Mouse (Mus musculus): ENCODE measurements around the gene Mxra8. TPM values are rescaled to one million over a fixed set of nuclear protein-coding genes. Genes with fewer than 3 reads are reported as not detected.
A peak's percentile ranks its signal among the peaks of the same experiment; 100 is the strongest.

Mxra8 gene
- polyA plus RNA-seq (2015; fragmentation: Nextera tagmentation; extraction: Ambion mirVana) = 194 and 223 TPM in 2 replicates

GRCm38 (mm10) chr4:155839483-155839910 is at the start of gene Mxra8:
Gene Mxra8 (plus strand): TSS chr4:155839680.
- peak within 1 kb of the TSS; percentile 86 for H3K4me2 ChIP-seq
- peak within 1 kb of the TSS; percentile 60 for H3K4me3 ChIP-seq
- H3K36me3 ChIP-seq = peaks cover 12% of the 10 kb centered on the region
- H3K27ac ChIP-seq = peak within 1 kb of the TSS; percentile 95
- peak within 1 kb of the TSS; percentile 65 for H3K9ac ChIP-seq
- H3K4me1 ChIP-seq = peaks cover 47% of the 10 kb centered on the region
- no peaks in the 10 kb centered on the region for H3K9me3 ChIP-seq
- peak; percentile 94 for ATAC-seq (ENCODE audit: borderline replicate concordance, extremely low read depth, low FRiP score, low TSS enrichment)
- 3% methylated on average over 16 of the region's 16 CpGs for WGBS
- no peaks in the 10 kb centered on the region for H3K27me3 ChIP-seq

GRCm38 (mm10) chr4:155790021-155790489 is 49.4 kb upstream of the Mxra8 start, which contains the start of gene Ankrd65:
Gene Ankrd65 (plus strand): TSS chr4:155790439.
- H3K27ac ChIP-seq = no peak within 1 kb of the TSS
- H3K4me1 ChIP-seq = no peaks in the 10 kb centered on the region
- no peaks in the 10 kb centered on the region for H3K9me3 ChIP-seq
- no peak within 1 kb of the TSS for H3K4me3 ChIP-seq
- no peak within 1 kb of the TSS for H3K4me2 ChIP-seq
- H3K9ac ChIP-seq = no peak within 1 kb of the TSS
- H3K27me3 ChIP-seq = no peaks in the 10 kb centered on the region
- no peaks in the 10 kb centered on the region for H3K36me3 ChIP-seq
- ATAC-seq (ENCODE audit: borderline replicate concordance, extremely low read depth, low FRiP score, low TSS enrichment) = no peak
- WGBS = 78% methylated on average over 3 of the region's 3 CpGs

DNA sequence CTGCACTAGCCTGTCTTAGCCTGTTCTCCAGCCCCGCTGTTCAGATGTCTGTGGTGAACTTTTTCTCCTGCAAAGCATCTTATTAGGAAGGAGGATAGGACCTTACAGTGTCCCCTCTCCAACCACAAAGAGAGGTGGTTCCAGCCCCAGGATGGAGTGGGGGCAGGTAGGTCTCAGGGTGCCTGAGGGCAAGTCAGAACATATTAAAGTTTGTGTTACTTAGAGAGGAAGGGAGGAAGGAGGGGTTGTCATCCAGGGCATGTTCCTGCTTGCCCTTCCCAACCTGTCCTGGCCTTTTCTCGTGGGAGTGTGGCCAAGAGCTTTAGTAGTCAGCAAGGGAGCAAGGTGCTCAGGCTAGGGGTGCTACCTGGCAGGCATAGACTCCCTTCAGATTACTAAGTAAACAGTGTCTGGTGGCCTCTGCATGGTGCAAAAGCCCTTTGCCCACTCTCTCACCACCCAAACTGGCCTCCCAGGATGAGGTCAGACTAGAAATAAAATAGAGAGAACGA is 48.8 kb upstream of the Mxra8 start:
- H3K9me3 ChIP-seq = no peaks in the 10 kb centered on the region
- H3K27me3 ChIP-seq = no peaks in the 10 kb centered on the region
- H3K27ac ChIP-seq = no peak overlapping the region
- WGBS = 45% methylated on average over 3 of the region's 3 CpGs
- no peaks in the 10 kb centered on the region for H3K4me1 ChIP-seq
- H3K4me2 ChIP-seq = no peak overlapping the region
- no peak overlapping the region for H3K9ac ChIP-seq
- no peak overlapping the region for H3K4me3 ChIP-seq
- ATAC-seq (ENCODE audit: borderline replicate concordance, extremely low read depth, low FRiP score, low TSS enrichment) = no peak
- H3K36me3 ChIP-seq = no peaks in the 10 kb centered on the region

GRCm38 (mm10) chr4:155791240-155791933 is 48.1 kb upstream of the Mxra8 start:
- Histone ChIP-seq H3K4me1 (no peaks in the 10 kb centered on the region), H3K4me3 (no peak overlapping the region), H3K9me3 (no peaks in the 10 kb centered on the region), H3K36me3 (no peaks in the 10 kb centered on the region), H3K27me3 (no peaks in the 10 kb centered on the region), H3K9ac (no peak overlapping the region), H3K27ac (no peak overlapping the region), H3K4me2 (no peak overlapping the region)
- no peak for ATAC-seq (ENCODE audit: borderline replicate concordance, extremely low read depth, low FRiP score, low TSS enrichment)
- WGBS = 64% methylated on average over 24 of the region's 24 CpGs

- WGBS = 41% methylated on average over 2 of the region's 2 CpGs
- Histone ChIP-seq H3K27ac (no peak overlapping the region), H3K36me3 (no peaks in the 10 kb centered on the region), H3K4me2 (no peak overlapping the region), H3K4me3 (no peak overlapping the region), H3K4me1 (no peaks in the 10 kb centered on the region), H3K9me3 (no peaks in the 10 kb centered on the region), H3K9ac (no peak overlapping the region), H3K27me3 (no peaks in the 10 kb centered on the region)
- ATAC-seq (ENCODE audit: borderline replicate concordance, extremely low read depth, low FRiP score, low TSS enrichment) = no peak
These were observed 45.8 kb upstream of the Mxra8 start for GRCm38 (mm10) chr4:155793730-155794129.

DNA sequence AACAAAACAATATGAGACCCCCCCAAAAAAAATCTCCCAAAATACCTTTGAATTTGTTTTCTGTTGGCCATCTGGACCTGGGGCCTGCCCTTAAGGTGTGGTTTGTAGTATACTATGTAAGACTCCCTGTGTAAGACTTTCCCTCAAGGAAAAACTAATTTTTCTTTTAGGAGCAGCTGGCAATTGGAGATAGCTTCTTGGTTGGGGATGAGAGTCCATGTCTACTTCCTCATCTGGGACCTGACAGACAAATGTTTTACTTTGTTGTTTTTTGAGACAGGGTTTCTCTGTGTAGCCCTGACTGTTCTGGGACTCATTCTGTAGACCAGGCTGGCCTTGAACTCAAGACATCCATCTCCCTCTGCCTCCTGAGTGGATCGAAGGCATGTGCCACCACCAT is 37.4 kb upstream of the Mxra8 start:
- 89% methylated on average over 1 of the region's 1 CpGs for WGBS
- Histone ChIP-seq H3K4me1 (peaks cover 17% of the 10 kb centered on the region), H3K9ac (no peak overlapping the region)

DNA sequence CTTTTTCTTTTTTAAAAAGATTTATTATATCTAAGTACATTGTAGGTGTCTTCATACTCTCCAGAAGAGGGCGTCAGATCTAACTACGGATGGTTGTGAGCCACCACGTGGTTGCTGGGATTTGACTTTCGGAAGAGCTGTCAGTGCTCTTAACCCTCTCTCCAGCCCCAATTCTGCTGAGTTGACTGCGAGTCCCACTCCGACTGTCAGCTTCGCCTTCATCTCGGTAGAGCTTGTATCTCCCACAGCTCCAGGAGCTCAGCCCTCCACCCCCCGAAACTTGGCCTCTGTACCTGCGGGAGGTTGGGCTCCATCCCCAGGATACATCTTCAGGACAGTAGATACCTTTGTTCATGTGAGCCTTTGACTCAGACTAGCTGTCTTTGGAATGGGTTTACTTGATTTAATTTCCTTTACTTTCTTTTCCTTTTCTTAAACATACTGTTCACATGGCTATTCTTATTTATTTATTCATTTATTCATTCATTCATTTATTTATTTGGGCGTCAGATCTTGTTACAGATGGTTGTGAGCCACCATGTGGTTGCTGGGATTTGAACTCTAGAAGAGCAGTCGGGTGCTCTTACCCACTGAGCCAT is 36.6 kb upstream of the Mxra8 start, which contains the start of gene Mrpl20:
Gene Mrpl20, plus strand, starts transcription at position 138 of the 599 bp plus-strand sequence.
- H3K27me3 ChIP-seq = no peaks in the 10 kb centered on the region
- no peak for ATAC-seq (ENCODE audit: borderline replicate concordance, extremely low read depth, low FRiP score, low TSS enrichment)
- H3K4me2 ChIP-seq = peak within 1 kb of the TSS; percentile 61
- H3K9ac ChIP-seq = peak within 1 kb of the TSS; percentile 73
- no peaks in the 10 kb centered on the region for H3K9me3 ChIP-seq
- H3K4me3 ChIP-seq = peak within 1 kb of the TSS; percentile 81
- WGBS = 12% methylated on average over 12 of the region's 12 CpGs
- H3K27ac ChIP-seq = peak within 1 kb of the TSS; percentile 66
- peaks cover 9% of the 10 kb centered on the region for H3K36me3 ChIP-seq
- peaks cover 17% of the 10 kb centered on the region for H3K4me1 ChIP-seq

More for the DNA sequence above, 37.4 kb upstream of the Mxra8 start:
- H3K36me3 ChIP-seq = peaks cover 3% of the 10 kb centered on the region; the same call in 1 of the 2 replicates
- no peaks in the 10 kb centered on the region for H3K27me3 ChIP-seq
- no peak overlapping the region for H3K27ac ChIP-seq
- no peaks in the 10 kb centered on the region for H3K9me3 ChIP-seq
- H3K4me3 ChIP-seq = no peak overlapping the region
- no peak for ATAC-seq (ENCODE audit: borderline replicate concordance, extremely low read depth, low FRiP score, low TSS enrichment)
- no peak overlapping the region for H3K4me2 ChIP-seq

GRCm38 (mm10) chr4:155803340-155804041 is 36.0 kb upstream of the Mxra8 start:
- ATAC-seq (ENCODE audit: borderline replicate concordance, extremely low read depth, low FRiP score, low TSS enrichment) = peak; percentile 98
- Histone ChIP-seq H3K4me3 (peak overlapping the region; percentile 81), H3K9me3 (no peaks in the 10 kb centered on the region), H3K4me2 (peak overlapping the region; percentile 61), H3K4me1 (peaks cover 17% of the 10 kb centered on the region), H3K9ac (peak overlapping the region; percentile 73), H3K36me3 (peaks cover 16% of the 10 kb centered on the region), H3K27ac (peak overlapping the region; percentile 66), H3K27me3 (no peaks in the 10 kb centered on the region)
- under 1% methylated on average over 58 of the region's 58 CpGs for WGBS

DNA sequence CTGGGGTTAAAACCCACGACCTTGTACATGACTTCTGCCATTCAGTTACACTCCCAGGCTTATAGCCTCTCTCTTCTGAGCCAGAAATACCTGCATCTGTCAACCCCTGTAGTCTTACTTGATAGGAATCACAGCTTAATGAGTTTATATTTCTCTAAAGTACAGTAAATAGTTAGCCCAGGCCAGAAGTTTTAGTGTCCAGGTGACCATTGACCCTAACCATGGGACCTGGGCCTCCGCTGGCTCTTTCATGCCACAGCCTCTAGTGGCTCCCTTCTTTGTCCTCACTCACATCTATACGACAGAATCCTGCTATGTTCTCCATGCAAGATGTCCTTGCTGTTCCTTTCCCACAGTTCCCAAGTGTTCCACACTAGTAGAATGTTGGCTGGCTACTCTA is 31.6 kb upstream of the Mxra8 start:
- Histone ChIP-seq H3K36me3 (peaks cover 40% of the 10 kb centered on the region), H3K27me3 (no peaks in the 10 kb centered on the region), H3K4me2 (no peak overlapping the region), H3K4me1 (peaks cover 22% of the 10 kb centered on the region), H3K9me3 (no peaks in the 10 kb centered on the region), H3K27ac (no peak overlapping the region), H3K9ac (no peak overlapping the region), H3K4me3 (no peak overlapping the region)
- 85% methylated on average over 3 of the region's 3 CpGs for WGBS
- no peak for ATAC-seq (ENCODE audit: borderline replicate concordance, extremely low read depth, low FRiP score, low TSS enrichment)

- Histone ChIP-seq H3K27me3 (no peaks in the 10 kb centered on the region), H3K9me3 (no peaks in the 10 kb centered on the region), H3K27ac (peak within 1 kb of the TSS; percentile 87), H3K36me3 (peaks cover 66% of the 10 kb centered on the region), H3K4me2 (peak within 1 kb of the TSS; percentile 62), H3K4me1 (peaks cover 25% of the 10 kb centered on the region), H3K4me3 (peak within 1 kb of the TSS; percentile 91), H3K9ac (peak within 1 kb of the TSS; percentile 97)
- WGBS = under 1% methylated on average over 58 of the region's 60 CpGs
- peak; percentile 99 for ATAC-seq (ENCODE audit: borderline replicate concordance, extremely low read depth, low FRiP score, low TSS enrichment)
These were observed 27.4 kb upstream of the Mxra8 start, which contains the start of gene Ccnl2 for GRCm38 (mm10) chr4:155811929-155812664. Gene Ccnl2 (plus strand): TSS chr4:155812489.

DNA sequence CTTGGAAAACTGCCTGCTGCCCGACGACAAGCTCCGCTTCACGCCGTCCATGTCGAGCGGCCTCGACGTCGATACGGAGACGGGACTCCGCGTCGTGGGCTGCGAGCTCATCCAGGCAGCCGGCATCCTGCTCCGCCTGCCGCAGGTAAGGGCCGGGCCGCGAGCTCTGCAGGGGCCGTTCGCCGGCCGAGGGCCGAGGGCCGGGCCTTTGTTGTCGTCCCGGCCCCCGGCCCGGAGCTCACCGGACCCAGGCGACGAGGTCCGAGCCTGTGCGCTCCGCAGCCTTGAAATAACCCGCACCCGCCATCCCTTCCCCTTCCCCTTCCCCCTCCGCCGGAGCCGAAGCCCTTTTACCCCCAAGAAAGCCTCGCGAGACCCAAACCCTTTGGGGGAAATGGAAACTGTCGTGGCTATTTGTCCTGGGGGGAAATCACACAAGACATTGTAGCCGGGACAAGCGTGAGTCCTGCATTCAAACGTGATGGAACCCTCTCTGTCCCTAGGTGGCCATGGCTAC is 26.8 kb upstream of the Mxra8 start:
- Histone ChIP-seq H3K4me2 (peak overlapping the region; percentile 62), H3K36me3 (peaks cover 67% of the 10 kb centered on the region), H3K4me1 (peaks cover 25% of the 10 kb centered on the region), H3K4me3 (peak overlapping the region; percentile 91), H3K9me3 (no peaks in the 10 kb centered on the region), H3K27me3 (no peaks in the 10 kb centered on the region), H3K27ac (peak overlapping the region; percentile 87), H3K9ac (peak overlapping the region; percentile 97)
- under 1% methylated on average over 49 of the region's 49 CpGs for WGBS
- ATAC-seq (ENCODE audit: borderline replicate concordance, extremely low read depth, low FRiP score, low TSS enrichment) = peak; percentile 24; the same call in 1 of the 2 replicates
